Mouse (Mus musculus) midbrain, embryonic 14.5 days (tissue): Measurements from ENCODE around the gene Samd7. TPM values are rescaled to one million over a fixed set of nuclear protein-coding genes. Genes with fewer than 3 reads are reported as not detected.
A peak's percentile ranks its signal among the peaks of the same experiment; 100 is the strongest.

Experiments used
- ATAC-seq: fragments of 200-750 bp; cut with Nextera tagmentation; 2 replicates; pipeline ENCODE4 v1.8.0; 2017; ENCODE audit warnings: moderate number of reproducible peaks, moderate library complexity; ENCODE audit not compliant: low FRiP score, low TSS enrichment
- DNase-seq: peaks from one replicate; pipeline ENCODE4 v3.0.0-alpha.2; 2015
- H3K27ac ChIP-seq: fragments of 300-500 bp; sonication (generic); replicated peaks from 2 replicates; pipeline ENCODE4 v1.5.1; 2014; ENCODE audit warnings: mild to moderate bottlenecking, low read depth, low read length, moderate library complexity
- H3K27me3 ChIP-seq: fragments of 300-500 bp; sonication (generic); 2 replicates; pipeline ENCODE4 v1.6.1; 2014; ENCODE audit warnings: low read length, control low read depth, mixed read lengths; ENCODE audit not compliant: control insufficient read depth, insufficient read depth
- H3K36me3 ChIP-seq: fragments of 300-500 bp; sonication (generic); 2 replicates; pipeline ENCODE4 v1.6.1; 2014; ENCODE audit warnings: low read length, control low read depth; ENCODE audit not compliant: control insufficient read depth, insufficient read depth
- H3K4me1 ChIP-seq: fragments of 300-500 bp; sonication (generic); 2 replicates; pipeline ENCODE4 v1.6.1; 2014; ENCODE audit warnings: mild to moderate bottlenecking, antibody characterized with exemption, low read length, control low read depth; ENCODE audit not compliant: control insufficient read depth, insufficient read depth
- H3K4me2 ChIP-seq: fragments of 300-500 bp; sonication (generic); 2 replicates; pipeline ENCODE4 v1.6.1; 2014; ENCODE audit warnings: mild to moderate bottlenecking, low read length, moderate library complexity
- H3K4me3 ChIP-seq: fragments of 300-500 bp; sonication (generic); replicated peaks from 2 replicates; pipeline ENCODE4 v1.5.1; 2014; ENCODE audit warnings: low read depth, low read length
- H3K9ac ChIP-seq: fragments of 300-500 bp; sonication (generic); replicated peaks from 2 replicates; pipeline ENCODE4 v1.6.1; 2014; ENCODE audit warnings: mild to moderate bottlenecking, low read length, moderate library complexity
- H3K9me3 ChIP-seq: fragments of 300-500 bp; sonication (generic); 2 replicates; pipeline ENCODE4 v1.6.1; 2016; ENCODE audit warnings: low read length, control low read depth, mixed read lengths; ENCODE audit not compliant: control insufficient read depth
- WGBS: fragments of 180-500 bp; shearing (Covaris S2); extraction: QIAGEN DNeasy Blood & Tissue Kit; methylation state at CpG from one replicate; pipeline ENCODE4 v1.1.7; 2014; 5-methylcytosine and 5-hydroxymethylcytosine counted together
- polyA plus RNA-seq: library from polyadenylated mRNA; unstranded; fragments of >200 nt; fragmentation: Nextera tagmentation; extraction: Ambion mirVana; gene quantifications from 2 replicates; pipeline ENCODE4 v1.2.1, GENCODE M21; 2014

The Samd7 gene
- polyA plus RNA-seq, 1 experiment from 2014 or later: not detected

GRCm38 (mm10) chr3:30771560-30771959 is 25.5 kb downstream of the Samd7 start:
- Histone ChIP-seq H3K4me1 (no peaks in the 10 kb centered on the region), H3K27me3 (no peaks in the 10 kb centered on the region), H3K4me3 (no peak overlapping the region), H3K9me3 (no peaks in the 10 kb centered on the region), H3K9ac (no peak overlapping the region), H3K4me2 (no peak overlapping the region), H3K27ac (no peak overlapping the region), H3K36me3 (no peaks in the 10 kb centered on the region)
- DNase-seq (no peak), ATAC-seq (no peak)
- whole genome bisulfite sequencing: 96% methylated on average over 1 of the region's 1 CpGs

DNA sequence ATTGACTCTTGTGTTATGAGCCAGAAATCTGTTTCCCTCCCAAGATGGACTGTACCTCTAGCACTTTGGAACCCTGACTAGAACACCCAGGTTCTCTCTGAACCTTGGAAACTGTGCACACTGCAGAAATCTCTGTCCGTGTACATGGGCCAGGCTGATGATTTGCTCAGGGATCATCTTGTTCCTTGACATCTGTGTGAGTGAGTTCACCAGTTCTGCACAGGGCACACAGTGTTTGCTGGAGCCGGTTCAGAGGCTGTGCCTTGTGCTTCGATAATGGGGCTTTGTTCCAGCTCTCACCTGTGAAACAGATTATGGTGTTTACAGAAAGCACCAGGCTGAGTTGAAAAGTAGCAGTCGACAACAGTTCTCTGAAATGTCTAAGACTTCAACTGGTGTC is 26.5 kb downstream of the Samd7 start:
- Histone ChIP-seq H3K36me3 (no peaks in the 10 kb centered on the region), H3K4me2 (no peak overlapping the region), H3K4me3 (no peak overlapping the region), H3K9me3 (no peaks in the 10 kb centered on the region), H3K27me3 (no peaks in the 10 kb centered on the region), H3K9ac (no peak overlapping the region), H3K27ac (no peak overlapping the region), H3K4me1 (no peaks in the 10 kb centered on the region)
- DNase-seq (no peak), ATAC-seq (no peak)
- WGBS: 81% methylated on average over 4 of the region's 4 CpGs

- DNase-seq: no peak
- ATAC-seq: no peak
- no peak overlapping the region for H3K4me2 ChIP-seq
- no peak overlapping the region for H3K27ac ChIP-seq
- H3K4me1 ChIP-seq: no peaks in the 10 kb centered on the region
- no peaks in the 10 kb centered on the region for H3K9me3 ChIP-seq
- H3K36me3 ChIP-seq: no peaks in the 10 kb centered on the region
- H3K27me3 ChIP-seq: no peaks in the 10 kb centered on the region
- 97% methylated on average over 5 of the region's 5 CpGs for WGBS
- no peak overlapping the region for H3K9ac ChIP-seq
- no peak overlapping the region for H3K4me3 ChIP-seq
These were observed 28.6 kb downstream of the Samd7 start for GRCm38 (mm10) chr3:30774677-30775076.

DNA sequence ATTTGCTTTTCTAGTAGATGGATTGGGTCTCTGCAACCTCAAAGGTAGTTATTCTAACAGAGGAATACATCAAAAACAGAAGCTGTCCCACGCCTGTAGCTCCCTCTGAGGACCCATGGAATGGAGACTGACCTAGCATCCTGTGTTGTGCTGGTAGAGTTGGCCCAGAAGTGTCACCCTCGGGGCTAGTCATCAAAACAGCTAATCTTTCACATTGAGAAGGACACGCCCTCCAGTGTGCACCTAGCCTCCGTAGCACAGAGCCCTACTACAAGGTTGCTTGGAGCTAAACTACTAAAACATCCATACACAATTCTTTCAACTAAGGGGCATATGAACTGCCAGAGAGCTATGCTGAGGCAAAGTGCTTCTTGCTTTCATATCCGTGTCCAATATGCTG is 31.9 kb downstream of the Samd7 start:
- no peaks in the 10 kb centered on the region for H3K4me1 ChIP-seq

GRCm38 (mm10) chr3:30788531-30788930 is 42.4 kb downstream of the Samd7 start:
- no peak overlapping the region for H3K9ac ChIP-seq
- no peaks in the 10 kb centered on the region for H3K27me3 ChIP-seq
- H3K36me3 ChIP-seq: no peaks in the 10 kb centered on the region
- no peaks in the 10 kb centered on the region for H3K4me1 ChIP-seq
- H3K9me3 ChIP-seq: no peaks in the 10 kb centered on the region
- H3K4me2 ChIP-seq: no peak overlapping the region
- DNase-seq (no peak), ATAC-seq (no peak)
- 12% methylated on average over 5 of the region's 5 CpGs for WGBS
- no peak overlapping the region for H3K27ac ChIP-seq
- H3K4me3 ChIP-seq: no peak overlapping the region

More for the DNA sequence above, 31.9 kb downstream of the Samd7 start:
- no peak overlapping the region for H3K4me2 ChIP-seq
- ATAC-seq: no peak
- no peaks in the 10 kb centered on the region for H3K27me3 ChIP-seq
- no peaks in the 10 kb centered on the region for H3K36me3 ChIP-seq
- no peaks in the 10 kb centered on the region for H3K9me3 ChIP-seq
- 81% methylated on average over 5 of the region's 5 CpGs for WGBS
- no peak overlapping the region for H3K9ac ChIP-seq
- no peak overlapping the region for H3K4me3 ChIP-seq
- no peak overlapping the region for H3K27ac ChIP-seq
- DNase-seq: no peak

GRCm38 (mm10) chr3:30792737-30793402 is 46.8 kb downstream of the Samd7 start, which contains the start of gene Sec62:
TSS of gene Sec62 (plus strand) at chr3:30792875.
- H3K27ac ChIP-seq: peak within 1 kb of the TSS; percentile 96
- peak within 1 kb of the TSS; percentile 55 for H3K4me2 ChIP-seq
- H3K27me3 ChIP-seq: no peaks in the 10 kb centered on the region
- H3K9me3 ChIP-seq: no peaks in the 10 kb centered on the region
- peak; percentile 96 for DNase-seq
- under 1% methylated on average over 61 of the region's 62 CpGs for WGBS
- H3K36me3 ChIP-seq: no peaks in the 10 kb centered on the region
- peak within 1 kb of the TSS; percentile 94 for H3K4me3 ChIP-seq
- peaks cover 9% of the 10 kb centered on the region for H3K4me1 ChIP-seq
- peak; percentile 98 for ATAC-seq
- peak within 1 kb of the TSS; percentile 91 for H3K9ac ChIP-seq

GRCm38 (mm10) chr3:30793403-30794221 is 47.5 kb downstream of the Samd7 start:
- peak overlapping the region; percentile 94 for H3K4me3 ChIP-seq
- DNase-seq (no peak), ATAC-seq (peak; percentile 85)
- H3K36me3 ChIP-seq: no peaks in the 10 kb centered on the region
- H3K27me3 ChIP-seq: no peaks in the 10 kb centered on the region
- peak overlapping the region; percentile 96 for H3K27ac ChIP-seq
- H3K9ac ChIP-seq: peak overlapping the region; percentile 91
- under 1% methylated on average over 66 of the region's 75 CpGs for WGBS
- no peaks in the 10 kb centered on the region for H3K9me3 ChIP-seq
- peak overlapping the region; percentile 55 for H3K4me2 ChIP-seq
- H3K4me1 ChIP-seq: peaks cover 9% of the 10 kb centered on the region

DNA sequence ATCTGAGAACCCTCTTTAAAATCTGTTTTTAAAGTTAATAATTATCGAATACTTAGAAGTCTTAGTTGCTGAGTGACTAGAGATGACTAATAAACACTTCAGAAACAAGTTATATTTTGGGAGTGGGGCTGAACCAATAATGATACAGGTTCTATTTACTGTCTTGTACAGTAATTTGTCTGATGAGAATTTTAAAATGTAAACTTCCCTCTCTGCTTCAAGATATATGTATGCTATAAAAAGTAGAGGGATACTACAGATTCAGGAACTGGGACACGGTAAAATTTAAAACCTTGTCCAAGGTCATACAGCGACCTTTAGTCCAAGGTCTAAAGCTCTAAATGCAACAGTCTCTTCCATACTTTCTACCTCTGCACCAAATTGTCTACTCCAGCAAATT is 56.1 kb downstream of the Samd7 start:
- Histone ChIP-seq H3K9me3 (no peaks in the 10 kb centered on the region), H3K27me3 (no peaks in the 10 kb centered on the region), H3K9ac (no peak overlapping the region), H3K36me3 (peaks cover 45% of the 10 kb centered on the region), H3K4me2 (no peak overlapping the region), H3K27ac (no peak overlapping the region), H3K4me3 (no peak overlapping the region), H3K4me1 (no peaks in the 10 kb centered on the region)
- no peak for DNase-seq
- ATAC-seq: no peak
- WGBS: 92% methylated on average over 3 of the region's 3 CpGs

GRCm38 (mm10) chr3:30812881-30813280 is 66.8 kb downstream of the Samd7 start:
- 83% methylated on average over 3 of the region's 3 CpGs for WGBS
- H3K36me3 ChIP-seq: peaks cover 57% of the 10 kb centered on the region

More at GRCm38 (mm10) chr3:30812881-30813280, 66.8 kb downstream of the Samd7 start:
- ATAC-seq (no peak), DNase-seq (no peak)
- H3K27me3 ChIP-seq: no peaks in the 10 kb centered on the region
- no peak overlapping the region for H3K4me2 ChIP-seq
- H3K9ac ChIP-seq: no peak overlapping the region
- H3K4me3 ChIP-seq: no peak overlapping the region
- no peak overlapping the region for H3K27ac ChIP-seq
- H3K9me3 ChIP-seq: no peaks in the 10 kb centered on the region
- H3K4me1 ChIP-seq: no peaks in the 10 kb centered on the region
